Mouse (Mus musculus) embryo, embryonic 11.5 days (tissue): ENCODE results near the gene Dtd1.

Source experiments
- DNase-seq: peaks from one replicate; pipeline ENCODE4 v3.0.0-alpha.2; 2012; ENCODE audit warnings: low read depth, low spot score

Gene Dtd1

GRCm38 (mm10) chr2:144768375-144769117 is 168.8 kb downstream of the Dtd1 start:
- no peak for DNase-seq

- no peak for DNase-seq
Measured at GRCm38 (mm10) chr2:144769118-144769496, 169.4 kb downstream of the Dtd1 start.

- no peak for DNase-seq
Measured at GRCm38 (mm10) chr2:144769556-144769955, 169.9 kb downstream of the Dtd1 start.

GRCm38 (mm10) chr2:144770452-144770941 is 170.8 kb downstream of the Dtd1 start:
- DNase-seq = no peak

- DNase-seq = no peak
Measured at GRCm38 (mm10) chr2:144771841-144772240, 172.1 kb downstream of the Dtd1 start.

GRCm38 (mm10) chr2:144774636-144775160 is 175.0 kb downstream of the Dtd1 start:
- DNase-seq = no peak

GRCm38 (mm10) chr2:144775626-144776025 is 175.9 kb downstream of the Dtd1 start:
- no peak for DNase-seq

- DNase-seq = no peak
Measured at GRCm38 (mm10) chr2:144779263-144779662, 179.6 kb downstream of the Dtd1 start.

GRCm38 (mm10) chr2:144780731-144781130 is 181.0 kb downstream of the Dtd1 start:
- DNase-seq = no peak

GRCm38 (mm10) chr2:144781871-144782270 is 182.2 kb downstream of the Dtd1 start:
- DNase-seq = no peak

GRCm38 (mm10) chr2:144782481-144782880 is 182.8 kb downstream of the Dtd1 start:
- DNase-seq = no peak

- no peak for DNase-seq
Measured at GRCm38 (mm10) chr2:144783190-144783589, 183.5 kb downstream of the Dtd1 start.

GRCm38 (mm10) chr2:144783831-144784230 is 184.1 kb downstream of the Dtd1 start:
- DNase-seq = no peak

- DNase-seq = no peak
Measured at GRCm38 (mm10) chr2:144791671-144792294, 192.1 kb downstream of the Dtd1 start.

GRCm38 (mm10) chr2:144797515-144797914 is 197.8 kb downstream of the Dtd1 start:
- no peak for DNase-seq

GRCm38 (mm10) chr2:144807766-144808754 is 208.4 kb downstream of the Dtd1 start:
- DNase-seq = no peak
